ENCODE assay signal across 28 mouse cellular contexts in the genomic region with DNA sequence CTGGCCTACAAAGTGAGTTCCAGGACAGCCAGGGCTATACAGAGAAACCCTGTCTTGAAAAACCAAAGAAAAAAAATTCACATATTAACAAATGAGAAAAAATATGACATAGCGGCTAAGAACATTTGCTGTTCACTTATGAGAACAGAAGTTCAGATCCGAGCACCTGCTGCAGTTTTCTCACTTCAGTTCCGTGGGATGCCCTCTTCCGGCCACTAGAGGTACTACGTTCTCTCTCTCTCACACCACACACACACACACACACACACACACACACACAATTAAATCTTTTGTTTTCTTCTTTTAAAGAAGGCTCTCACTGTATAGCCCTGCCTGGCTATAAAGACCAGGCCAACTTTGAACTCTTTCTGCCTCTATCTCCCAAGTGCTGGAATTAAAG. TPM values are rescaled to one million over a fixed set of nuclear protein-coding genes. Genes with fewer than 3 reads are reported as not detected.
A peak's percentile ranks its signal among the peaks of the same experiment; 100 is the strongest.
DNase-seq lines count a peak whose midpoint lies in the region; ATAC-seq and TF ChIP-seq lines count a peak whose summit lies in the region.
"Had no signal": no experiment of that assay in that cellular context is flagged by ENCODE, and none has a peak within 500 bp of the region (broad histone marks: within the 10 kb centered on the region; RNA-seq: fewer than 3 reads in every experiment).

No protein-coding gene starts in this region.

- H3K27ac ChIP-seq in lung, embryonic 14.5 days (ENCODE audit: low read depth) = no peak overlapping the region
- H3K27ac ChIP-seq: embryonic facial prominence, embryonic 13.5 days; embryonic facial prominence, embryonic 15.5 days; forebrain, embryonic 10.5 days; forebrain, embryonic 12.5 days had no signal

- 90% methylated on average over 5 of the region's 5 CpGs for WGBS in lung, embryonic 14.5 days

- 0 out of 2 replicates have a peak, but pooled peaks have one; percentile 11 for TF ChIP-seq CTCF in lung, embryonic 14.5 days (IDR thresholded peaks at IDR 0.05; ENCODE audit: low read depth)
- peak; percentile 35 for TF ChIP-seq CTCF in E14TG2a.4 (conservative IDR thresholded peaks at IDR 0.05; ENCODE audit: low read length)

- H3K9me3 ChIP-seq in lung, embryonic 14.5 days (ENCODE audit: low read depth, low read length) = no peaks in the 10 kb centered on the region
- H3K9me3 ChIP-seq in E14TG2a.4 (ENCODE audit: low read length) = no peaks in the 10 kb centered on the region; the same call in 1 of the 2 replicates
- H3K9me3 ChIP-seq: embryonic facial prominence, embryonic 13.5 days; embryonic facial prominence, embryonic 15.5 days; forebrain, embryonic 10.5 days; forebrain, embryonic 12.5 days had no signal

- H3K36me3 ChIP-seq in lung, embryonic 14.5 days (ENCODE audit: insufficient read depth) = no peaks in the 10 kb centered on the region
- H3K36me3 ChIP-seq in E14TG2a.4 (ENCODE audit: insufficient read depth, low read length) = no peaks in the 10 kb centered on the region
- H3K36me3 ChIP-seq: embryonic facial prominence, embryonic 13.5 days; embryonic facial prominence, embryonic 15.5 days; forebrain, embryonic 10.5 days; forebrain, embryonic 12.5 days had no signal

- H3K27me3 ChIP-seq in lung, embryonic 14.5 days (ENCODE audit: insufficient read depth, low read length) = no peaks in the 10 kb centered on the region
- H3K27me3 ChIP-seq in E14TG2a.4 (ENCODE audit: insufficient read depth, low read length) = no peaks in the 10 kb centered on the region
- H3K27me3 ChIP-seq: CH12.LX; embryonic facial prominence, embryonic 13.5 days; embryonic facial prominence, embryonic 15.5 days; Patski had no signal

- no peak overlapping the region for H3K4me2 ChIP-seq in lung, embryonic 14.5 days
- H3K4me2 ChIP-seq: embryonic facial prominence, embryonic 13.5 days; embryonic facial prominence, embryonic 15.5 days; forebrain, embryonic 12.5 days had no signal

- ATAC-seq in lung, embryonic 14.5 days (ENCODE audit: insufficient read depth) = no peak
- ATAC-seq: activated CD4-positive, CD25-positive, alpha-beta regulatory T cell, adult 4 months; CD4-positive, CD25-positive, alpha-beta regulatory T cell, adult 4 months; forebrain, embryonic 14.5 days; forebrain, embryonic 16.5 days; Patski had no signal

- DNase-seq in lung, embryonic 14.5 days = no peak
- no peak for DNase-seq in lung, postnatal 4 days
- DNase-seq in R1 (ENCODE audit: low read depth, low spot score) = peak; percentile 61
- DNase-seq in urinary bladder, postnatal 14 days (ENCODE audit: low spot score) = no peak
- no peak for DNase-seq in cerebellum, adult 18-20 months
- DNase-seq in urinary bladder, adult 2 months (ENCODE audit: low spot score) = no peak
- DNase-seq: adrenal gland, adult 8-10 months; adrenal gland, postnatal 14 days; adrenal gland, postnatal 36 days; B cell, adult 2 months; cerebellum, adult 11-12 months; cerebellum, adult 8-10 months; cerebellum, adult 9-11 months; cerebellum, postnatal 14 days; cerebellum, postnatal 36 days; embryo, embryonic 11 days had no signal

- no peak overlapping the region for H3K9ac ChIP-seq in lung, embryonic 14.5 days
- H3K9ac ChIP-seq: embryonic facial prominence, embryonic 13.5 days; embryonic facial prominence, embryonic 15.5 days; forebrain, embryonic 12.5 days had no signal

- H3K4me1 ChIP-seq in lung, embryonic 14.5 days (ENCODE audit: insufficient read depth) = no peaks in the 10 kb centered on the region
- peaks cover 7% of the 10 kb centered on the region; the same call in 1 of the 2 replicates for H3K4me1 ChIP-seq in E14TG2a.4 (replicated peaks; ENCODE audit: low read depth, low read length)
- H3K4me1 ChIP-seq: forebrain, embryonic 10.5 days; forebrain, embryonic 12.5 days had no signal

- no peak overlapping the region for H3K4me3 ChIP-seq in lung, embryonic 14.5 days (ENCODE audit: low read depth, low read length)
- no peak overlapping the region for H3K4me3 ChIP-seq in E14TG2a.4 (replicated peaks; ENCODE audit: low read length)
- H3K4me3 ChIP-seq: embryonic facial prominence, embryonic 13.5 days; embryonic facial prominence, embryonic 15.5 days; erythroblast, embryonic 14.5 days; forebrain, embryonic 10.5 days; forebrain, embryonic 12.5 days had no signal

RNA-seq across cellular contexts. Expression of gene Serhl, which starts 21.0 kb away (rescaled TPM):
- polyA plus RNA-seq in lung, embryonic 14.5 days (2014; fragmentation: Nextera tagmentation; extraction: Ambion mirVana) = 60.6 and 68.1 TPM in 2 replicates
- 48.2 and 70.3 TPM in 2 replicates for polyA plus RNA-seq in urinary bladder, adult 2 months (2012; rRNA removed)

RNA-seq across cellular contexts. Expression of gene Nfam1, which starts 35.2 kb away (rescaled TPM):
- 3.6 and 3.9 TPM in 2 replicates for polyA plus RNA-seq in lung, embryonic 14.5 days (2014; fragmentation: Nextera tagmentation; extraction: Ambion mirVana)
- 4.6 and 5.0 TPM in 2 replicates for polyA plus RNA-seq in urinary bladder, adult 2 months (2012; rRNA removed)
- polyA plus RNA-seq: Patski had no signal

RNA-seq across cellular contexts. Expression of gene Rrp7a, which starts 54.3 kb away (rescaled TPM):
- polyA plus RNA-seq in lung, embryonic 14.5 days (2014; fragmentation: Nextera tagmentation; extraction: Ambion mirVana) = 51.0 and 59.3 TPM in 2 replicates
- 56.1 and 60.9 TPM in 2 replicates for polyA plus RNA-seq in urinary bladder, adult 2 months (2012; rRNA removed)
